Mouse (Mus musculus) embryo, embryonic 11.5 days (tissue): ENCODE data around the gene Slc1a5.

ENCODE experiments used
- DNase-seq: peaks from one replicate; pipeline ENCODE4 v3.0.0-alpha.2; 2012; ENCODE audit warnings: low read depth, low spot score

Slc1a5 gene

GRCm38 (mm10) chr7:16846775-16847174 is 65.6 kb downstream of the Slc1a5 start:
- DNase-seq: no peak

DNA sequence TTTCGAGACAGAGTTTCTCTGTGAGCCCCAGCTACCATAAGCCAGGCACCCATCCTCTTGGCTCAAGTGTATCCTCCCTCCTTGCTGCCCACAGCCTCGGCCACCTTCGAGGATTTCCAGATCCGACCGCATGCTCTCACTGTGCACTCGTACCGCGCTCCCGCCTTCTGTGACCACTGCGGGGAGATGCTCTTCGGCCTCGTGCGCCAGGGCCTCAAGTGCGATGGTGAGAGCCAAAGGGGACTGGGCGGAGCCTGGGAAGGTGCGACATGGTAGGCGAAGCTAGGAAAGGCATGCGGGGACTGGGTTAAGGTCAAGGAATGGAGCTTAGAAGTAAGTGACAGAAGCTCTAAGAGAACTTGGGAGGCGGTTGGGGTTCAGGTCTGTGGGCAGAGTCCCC is 66.4 kb downstream of the Slc1a5 start:
- no peak for DNase-seq
